Mouse (Mus musculus) hematopoietic stem cell, adult 5-6 weeks (primary cell): ENCODE results near the gene Agtpbp1. TPM values are rescaled to one million over a fixed set of nuclear protein-coding genes. Genes with fewer than 3 reads are reported as not detected.

ENCODE experiments used
- ATAC-seq, 2 experiments: fragments of 125-278 bp in 1 of 2; replicated peaks in 1 of 2; 2 replicates each; pipeline ENCODE4 v1.8.0; 2016 to 2017; ENCODE audit warnings: inconsistent platforms in 2 of 2, mild to moderate bottlenecking in 2 of 2, moderate number of reproducible peaks in 2 of 2, low read depth in 1 of 2, moderate TSS enrichment in 1 of 2; ENCODE audit not compliant: low FRiP score in 2 of 2, poor library complexity in 2 of 2, severe bottlenecking in 2 of 2, insufficient read depth in 1 of 2, low TSS enrichment in 1 of 2
- total RNA-seq: library from RNA; stranded (forward); fragments of 172-1452, 232-1000 nt; gene quantifications from 2 replicates; pipeline ENCODE4 v1.2.3, GENCODE M21; 2017

Gene Agtpbp1
- total RNA-seq, 1 experiment from 2014 or later, result 42.8 TPM

- no peak for ATAC-seq
Observed at GRCm38 (mm10) chr13:59589672-59590071, 4.6 kb upstream of the Agtpbp1 start.

DNA sequence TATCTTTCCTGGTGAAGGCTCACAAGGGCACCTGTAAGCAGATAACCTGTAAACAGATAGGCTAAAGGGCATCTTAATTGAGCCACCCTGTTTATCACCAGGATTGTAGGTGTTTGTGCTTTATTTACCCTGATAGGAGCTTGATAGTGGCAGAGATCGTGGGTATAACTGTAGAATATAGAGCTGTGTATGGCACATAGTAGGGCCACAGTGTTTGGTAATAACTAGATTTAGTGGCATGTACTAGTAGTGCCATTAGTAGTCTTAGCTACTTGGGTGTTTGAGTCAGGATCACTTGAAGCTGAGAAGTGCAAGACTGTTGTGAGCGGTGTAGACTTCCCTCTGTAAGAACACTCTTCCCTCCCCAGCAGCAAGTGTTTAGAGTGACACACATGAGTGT is 2.2 kb upstream of the Agtpbp1 start:
- ATAC-seq, result no peak

- ATAC-seq, result no peak
Observed at GRCm38 (mm10) chr13:59585648-59586005, 600 bp upstream of the Agtpbp1 start.

DNA sequence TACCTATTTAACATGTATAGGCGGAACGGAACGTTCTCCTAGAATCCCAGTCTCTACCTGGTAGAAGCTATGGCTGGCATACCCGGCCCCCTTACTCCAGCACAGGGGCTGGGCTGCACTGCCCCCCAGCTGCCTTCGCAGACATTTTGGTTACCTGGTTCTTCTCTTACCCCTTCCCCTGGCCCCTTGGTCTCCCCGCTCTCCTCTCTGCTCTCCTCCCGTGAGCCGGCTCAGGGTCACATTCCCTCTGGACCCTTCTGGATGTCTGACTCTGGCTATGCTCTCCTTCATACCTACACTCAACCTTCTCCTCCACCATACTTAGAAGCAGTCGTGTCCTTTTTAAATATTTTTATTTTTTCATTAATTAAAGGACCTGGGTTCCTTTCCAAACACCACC is 546 bp downstream of the Agtpbp1 start:
- peak; percentile 19; a peak in 3 of 4 replicates for ATAC-seq

- ATAC-seq, result no peak
Observed at GRCm38 (mm10) chr13:59580954-59581353, 4.1 kb downstream of the Agtpbp1 start.

DNA sequence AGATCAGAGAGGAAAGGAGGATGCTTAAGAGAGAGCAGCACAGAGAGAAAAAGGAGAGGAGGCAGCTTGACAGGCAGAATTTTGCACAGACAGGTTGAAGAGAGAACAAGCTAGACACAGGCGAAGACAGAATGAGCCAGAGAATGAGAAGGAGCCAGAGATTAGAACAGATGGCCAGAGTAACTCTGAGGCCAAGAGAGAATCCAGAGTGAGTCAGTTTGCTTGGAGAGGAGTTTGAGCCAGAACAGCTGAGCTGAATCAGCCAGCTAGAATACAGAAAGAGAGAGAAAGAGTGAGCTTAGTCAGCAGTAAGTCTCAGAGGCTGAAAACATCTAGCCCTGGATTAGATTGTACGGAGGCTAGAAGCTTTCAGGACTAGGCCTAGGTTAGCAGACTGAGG is 12.5 kb downstream of the Agtpbp1 start:
- ATAC-seq, result no peak

DNA sequence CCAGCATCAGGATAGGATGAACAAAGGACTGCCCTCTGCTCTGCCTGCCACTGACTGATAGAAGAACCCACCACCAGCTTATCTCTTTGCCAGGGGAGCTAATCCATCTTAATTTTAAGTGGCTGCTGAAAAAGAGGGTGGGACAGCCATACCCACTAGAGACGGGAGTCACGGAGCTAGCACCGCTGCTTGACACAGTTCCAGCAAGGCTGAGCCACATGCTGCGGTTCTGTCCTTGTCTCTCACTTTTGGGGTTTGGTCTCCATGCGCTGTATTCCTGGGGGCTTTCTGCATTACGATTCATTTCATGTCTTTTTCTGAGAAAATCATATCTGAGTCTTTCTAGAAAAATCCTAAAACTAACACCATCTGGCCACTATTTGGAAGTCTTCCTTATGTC is 13.9 kb downstream of the Agtpbp1 start:
- no peak for ATAC-seq

DNA sequence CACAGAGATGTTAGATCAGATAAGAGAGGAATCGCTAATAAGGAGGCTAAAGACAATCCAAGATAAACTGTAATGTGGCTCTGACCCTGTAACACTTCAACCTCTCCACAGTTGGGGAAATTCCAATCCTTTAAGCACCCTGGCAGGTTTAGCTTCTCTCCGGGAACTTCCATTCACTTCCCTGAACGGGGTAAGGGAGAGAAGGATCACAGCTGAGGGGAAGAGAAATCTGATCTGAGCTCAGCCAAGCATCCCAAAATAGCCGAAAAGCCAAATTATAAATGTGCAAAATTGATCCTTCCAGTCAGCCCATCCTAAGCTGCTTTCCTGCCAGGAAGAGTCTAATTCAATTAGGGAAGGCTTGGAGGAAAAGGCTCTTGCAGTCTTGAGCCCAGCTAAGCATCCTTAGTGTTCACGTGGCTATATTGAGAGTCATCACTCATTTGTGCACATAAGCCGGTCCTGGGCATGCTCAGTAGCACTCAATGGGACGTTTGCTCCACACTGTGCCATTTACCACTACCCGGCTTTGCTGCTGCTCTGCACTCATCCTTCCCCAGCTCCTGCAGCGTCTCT is 19.0 kb downstream of the Agtpbp1 start:
- no peak for ATAC-seq

DNA sequence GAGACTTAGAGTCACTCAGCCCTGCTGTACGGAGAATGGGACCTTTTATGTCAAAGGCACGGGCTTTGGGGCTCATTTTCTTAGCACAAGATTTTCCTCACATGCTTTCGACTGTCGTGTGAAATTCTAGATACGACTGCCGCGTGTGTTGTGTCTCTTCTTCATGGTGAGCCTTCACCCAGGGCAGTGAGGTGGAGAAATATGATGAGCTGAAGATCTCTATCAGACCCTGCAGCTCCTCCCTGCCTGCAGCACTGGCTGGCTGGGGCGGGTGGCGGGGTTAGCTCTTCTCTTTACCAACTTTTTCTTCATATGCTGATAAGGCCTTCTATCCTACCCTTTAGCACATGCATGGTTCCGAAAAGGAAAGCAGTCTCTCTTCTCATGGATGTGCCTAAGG is 20.1 kb downstream of the Agtpbp1 start:
- ATAC-seq, result no peak

DNA sequence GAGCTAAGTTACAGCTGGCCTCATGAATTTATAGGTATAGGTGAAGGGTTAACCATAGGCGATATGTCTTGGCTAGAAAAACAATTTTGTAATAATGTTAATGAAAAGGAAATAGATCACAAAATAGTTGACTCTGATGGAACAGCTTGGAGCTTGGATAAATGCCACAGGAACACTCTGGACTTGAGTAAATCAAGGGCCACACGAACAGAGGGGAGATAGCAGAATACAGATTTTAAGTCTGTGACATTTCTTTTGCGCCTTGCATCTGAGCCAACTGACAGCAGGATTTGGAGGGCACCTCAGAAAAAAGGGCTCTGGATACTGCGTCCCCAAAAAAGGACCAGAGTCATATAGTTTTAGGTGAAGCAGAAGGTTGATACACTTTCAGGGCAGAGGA is 20.5 kb downstream of the Agtpbp1 start:
- no peak for ATAC-seq

GRCm38 (mm10) chr13:59562471-59562870 is 22.6 kb downstream of the Agtpbp1 start:
- 0 out of 4 replicates have a peak, but pooled peaks of 1 of the 2 experiments have one; percentile 35 for ATAC-seq

GRCm38 (mm10) chr13:59558776-59559175 is 26.3 kb downstream of the Agtpbp1 start:
- peak in 1 of 2 experiments; percentile 6; a peak in 1 of 4 replicates for ATAC-seq

DNA sequence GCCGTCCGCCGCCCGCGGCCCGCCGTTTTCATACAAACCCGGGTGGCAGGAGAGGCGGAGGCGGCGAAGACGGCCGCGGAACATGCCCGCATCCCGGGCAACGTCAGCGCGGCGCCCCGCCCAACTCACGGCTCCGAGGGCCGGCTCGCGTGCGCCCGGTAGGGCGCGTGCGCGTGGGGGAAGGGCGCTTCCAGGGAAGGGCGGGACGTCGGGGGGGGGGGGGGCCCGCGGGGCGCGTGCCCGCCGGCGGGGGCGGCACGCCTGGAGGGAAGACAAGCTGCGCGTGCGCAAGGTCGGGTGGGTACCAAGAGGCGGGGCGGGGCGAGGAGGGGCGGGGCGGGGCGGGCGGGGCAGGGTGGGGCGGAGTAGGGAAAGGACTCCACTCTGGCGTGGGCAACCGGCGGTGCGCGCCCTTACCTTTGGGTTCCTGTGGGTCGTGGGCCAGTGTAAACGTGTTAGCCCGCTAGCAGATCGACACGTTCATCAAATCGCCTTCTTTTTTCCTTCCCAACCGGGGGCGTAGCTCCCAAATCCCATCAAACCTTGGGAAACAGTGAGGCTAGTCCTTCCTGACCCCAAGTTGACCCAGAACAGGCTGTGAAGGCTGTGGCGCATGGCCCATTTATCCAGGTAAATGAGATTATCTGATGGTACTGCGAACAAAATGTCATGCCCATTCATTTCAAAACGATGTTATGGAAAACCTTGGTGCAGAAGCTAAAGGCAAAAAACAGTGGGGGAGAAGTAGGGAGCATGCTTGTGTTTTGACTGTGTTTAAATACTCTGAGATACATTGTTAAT is 27.6 kb downstream of the Agtpbp1 start:
- peak; percentile 51 to 68 for ATAC-seq

- peak; percentile 53 to 75; a peak in 3 of 4 replicates for ATAC-seq
Observed at GRCm38 (mm10) chr13:59556670-59557069, 28.4 kb downstream of the Agtpbp1 start.

DNA sequence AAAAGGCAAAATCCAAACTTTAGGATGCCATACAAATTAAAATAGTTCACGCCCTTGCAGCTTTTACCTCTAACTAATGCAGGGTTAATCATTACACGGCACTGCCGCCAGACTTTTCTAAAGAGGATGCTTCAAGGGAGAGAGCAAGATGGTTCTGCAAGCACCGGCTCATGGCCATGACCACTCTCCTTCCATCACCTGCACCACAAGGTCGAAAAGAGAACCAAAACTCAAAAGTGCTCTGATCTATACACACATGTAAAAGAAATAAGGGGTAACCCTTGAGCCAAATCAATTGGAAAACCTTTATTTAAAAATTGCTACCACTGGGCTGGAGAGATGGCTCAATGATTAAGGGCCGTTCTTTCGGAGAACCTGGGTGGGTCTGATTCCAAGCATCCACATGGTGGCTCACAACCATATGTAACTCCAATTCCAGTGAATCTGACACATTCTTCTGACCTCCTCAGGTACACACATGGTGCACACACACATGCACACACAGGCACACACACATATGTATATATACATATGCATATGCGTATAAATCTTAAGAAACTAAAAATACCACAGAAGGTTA is 29.3 kb downstream of the Agtpbp1 start:
- no peak for ATAC-seq

- ATAC-seq, result no peak
Observed at GRCm38 (mm10) chr13:59554772-59555505, 30.1 kb downstream of the Agtpbp1 start.

- no peak for ATAC-seq
Observed at GRCm38 (mm10) chr13:59552751-59553150, 32.3 kb downstream of the Agtpbp1 start.

- no peak for ATAC-seq
Observed at GRCm38 (mm10) chr13:59552286-59552685, 32.7 kb downstream of the Agtpbp1 start.
